Mouse (Mus musculus) kidney, adult 11 months (tissue): Measurements from ENCODE around the gene Zmynd10.
"Not testable (repeated sequence)": the region's sequence is repeated elsewhere in the genome, so short reads cannot be mapped to it uniquely, and the experiment has no call there.

ENCODE experiments used
- DNase-seq: peaks from one replicate; pipeline ENCODE4 v3.0.0; 2022

Zmynd10 gene

GRCm38 (mm10) chr9:107556346-107556745 lies 9.2 kb downstream of the Zmynd10 start:
- no peak for DNase-seq

GRCm38 (mm10) chr9:107563029-107563581 lies 16.0 kb downstream of the Zmynd10 start, which contains the start of gene Tusc2:
Gene Tusc2 (plus strand): TSS chr9:107563255.
- DNase-seq: peak; percentile 97

GRCm38 (mm10) chr9:107565556-107565955 lies 18.5 kb downstream of the Zmynd10 start:
- DNase-seq: not testable (repeated sequence)

GRCm38 (mm10) chr9:107566041-107566709 lies 19.1 kb downstream of the Zmynd10 start:
- DNase-seq: peak; percentile 90

GRCm38 (mm10) chr9:107566855-107567254 lies 19.8 kb downstream of the Zmynd10 start:
- peak; percentile 83 for DNase-seq

- peak; percentile 90 for DNase-seq
Observed at GRCm38 (mm10) chr9:107567702-107568319, 20.7 kb downstream of the Zmynd10 start, which contains the start of gene Hyal2. Gene Hyal2 (plus strand): TSS chr9:107567945.

GRCm38 (mm10) chr9:107568331-107569261 lies 21.5 kb downstream of the Zmynd10 start:
- DNase-seq: peak; percentile 90

GRCm38 (mm10) chr9:107569270-107569669 lies 22.2 kb downstream of the Zmynd10 start:
- DNase-seq: no peak

GRCm38 (mm10) chr9:107570016-107570415 lies 22.9 kb downstream of the Zmynd10 start:
- DNase-seq: no peak

GRCm38 (mm10) chr9:107570845-107571244 lies 23.7 kb downstream of the Zmynd10 start:
- no peak for DNase-seq

- DNase-seq: peak; percentile 60
Observed at GRCm38 (mm10) chr9:107571534-107572326, 24.6 kb downstream of the Zmynd10 start.

- DNase-seq: no peak
Observed at GRCm38 (mm10) chr9:107572327-107572662, 25.2 kb downstream of the Zmynd10 start.

GRCm38 (mm10) chr9:107573774-107574173 lies 26.7 kb downstream of the Zmynd10 start:
- DNase-seq: not testable (repeated sequence)

GRCm38 (mm10) chr9:107575579-107576356 lies 28.7 kb downstream of the Zmynd10 start:
- DNase-seq: peak; percentile 63

GRCm38 (mm10) chr9:107576357-107577107 lies 29.4 kb downstream of the Zmynd10 start, which contains the start of gene Hyal1:
Gene Hyal1 (plus strand): TSS chr9:107576927.
- DNase-seq: peak; percentile 82

- no peak for DNase-seq
Observed at GRCm38 (mm10) chr9:107577871-107578270, 30.8 kb downstream of the Zmynd10 start.

GRCm38 (mm10) chr9:107578587-107578986 lies 31.5 kb downstream of the Zmynd10 start, which contains the start of gene Naa80:
Gene Naa80 (plus strand): TSS chr9:107578887.
- DNase-seq: no peak

GRCm38 (mm10) chr9:107579023-107579900 lies 32.2 kb downstream of the Zmynd10 start:
- DNase-seq: no peak
